Mouse (Mus musculus): ENCODE measurements around the gene Gm21860. TPM values are rescaled to one million over a fixed set of nuclear protein-coding genes. Genes with fewer than 3 reads are reported as not detected.
A peak's percentile ranks its signal among the peaks of the same experiment; 100 is the strongest.
"Not testable (repeated sequence)": the region's sequence is repeated elsewhere in the genome, so short reads cannot be mapped to it uniquely, and the experiment has no call there.

Gm21860 gene
- total and polyA plus RNA-seq, 3 experiments: not detected

GRCm38 (mm10) chrY:90723336-90723987 is 31.2 kb downstream of the Gm21860 start:
- H3K4me1 ChIP-seq (ENCODE audit: insufficient read depth, low read depth, low read length); ATAC-seq (ENCODE audit: extremely low read depth, insufficient number of reproducible peaks, low FRiP score, poor library complexity, severe bottlenecking); H3K9me3 ChIP-seq (replicated peaks); H3K36me3 ChIP-seq (replicated peaks); H3K27me3 ChIP-seq (ENCODE audit: insufficient read depth, low read length); H3K4me3 ChIP-seq (ENCODE audit: low read depth, low read length); DNase-seq (ENCODE audit: low spot score): not testable (repeated sequence)

GRCm38 (mm10) chrY:90720505-90720904 is 34.1 kb downstream of the Gm21860 start:
- H3K9me3 ChIP-seq (replicated peaks); ATAC-seq (ENCODE audit: extremely low read depth, insufficient number of reproducible peaks, low FRiP score, poor library complexity, severe bottlenecking); H3K27me3 ChIP-seq (ENCODE audit: insufficient read depth, low read length); H3K4me1 ChIP-seq (ENCODE audit: insufficient read depth, low read depth, low read length); H3K36me3 ChIP-seq (replicated peaks); DNase-seq (ENCODE audit: low spot score); H3K4me3 ChIP-seq (ENCODE audit: low read depth, low read length): not testable (repeated sequence)

- H3K36me3 ChIP-seq (replicated peaks); H3K27me3 ChIP-seq (ENCODE audit: insufficient read depth, low read length); DNase-seq (ENCODE audit: low spot score); H3K9me3 ChIP-seq (replicated peaks); H3K4me1 ChIP-seq (ENCODE audit: insufficient read depth, low read depth, low read length); ATAC-seq (ENCODE audit: extremely low read depth, insufficient number of reproducible peaks, low FRiP score, poor library complexity, severe bottlenecking); H3K4me3 ChIP-seq (ENCODE audit: low read depth, low read length): not testable (repeated sequence)
Observed at GRCm38 (mm10) chrY:90719403-90720232, 35.0 kb downstream of the Gm21860 start.

GRCm38 (mm10) chrY:90718583-90719402 is 35.8 kb downstream of the Gm21860 start:
- ATAC-seq (ENCODE audit: extremely low read depth, insufficient number of reproducible peaks, low FRiP score, poor library complexity, severe bottlenecking) (peak; percentile 57), DNase-seq (ENCODE audit: low spot score) (peak; percentile 0)
- H3K27me3 ChIP-seq (ENCODE audit: insufficient read depth, low read length); H3K4me3 ChIP-seq (ENCODE audit: low read depth, low read length); H3K36me3 ChIP-seq (replicated peaks); H3K4me1 ChIP-seq (ENCODE audit: insufficient read depth, low read depth, low read length); H3K9me3 ChIP-seq (replicated peaks): not testable (repeated sequence)

GRCm38 (mm10) chrY:90718021-90718420 is 36.6 kb downstream of the Gm21860 start:
- not testable (repeated sequence) for H3K36me3 ChIP-seq (replicated peaks); H3K9me3 ChIP-seq (replicated peaks); H3K27me3 ChIP-seq (ENCODE audit: insufficient read depth, low read length); ATAC-seq (ENCODE audit: extremely low read depth, insufficient number of reproducible peaks, low FRiP score, poor library complexity, severe bottlenecking); H3K4me1 ChIP-seq (ENCODE audit: insufficient read depth, low read depth, low read length); H3K4me3 ChIP-seq (ENCODE audit: low read depth, low read length)
- peak; percentile 2 for DNase-seq (ENCODE audit: low spot score)

- not testable (repeated sequence) for H3K27me3 ChIP-seq (ENCODE audit: insufficient read depth, low read length); H3K4me3 ChIP-seq (ENCODE audit: low read depth, low read length); H3K4me1 ChIP-seq (ENCODE audit: insufficient read depth, low read depth, low read length); H3K9me3 ChIP-seq (replicated peaks); ATAC-seq (ENCODE audit: extremely low read depth, insufficient number of reproducible peaks, low FRiP score, poor library complexity, severe bottlenecking); H3K36me3 ChIP-seq (replicated peaks); DNase-seq (ENCODE audit: low spot score)
Observed at GRCm38 (mm10) chrY:90717496-90717895, 37.1 kb downstream of the Gm21860 start.

Other genes with a start within 250 kb of the Gm21860 start
- gene Gm47283, start 29.9 kb upstream of the Gm21860 start, total RNA-seq (2014; fragmentation: Nextera tagmentation): not detected in 2 replicates
- gene Gm47283, start 29.9 kb upstream of the Gm21860 start, total RNA-seq (2017): not detected in 2 replicates
- not detected in 2 replicates for gene Gm47283, start 29.9 kb upstream of the Gm21860 start, polyA plus RNA-seq (2012)
- gene Gm21748, start 84.4 kb upstream of the Gm21860 start, total RNA-seq (2014; fragmentation: Nextera tagmentation): not detected in 2 replicates
- not detected in 2 replicates for gene Gm21748, start 84.4 kb upstream of the Gm21860 start, total RNA-seq (2017)
- gene Gm21748, start 84.4 kb upstream of the Gm21860 start, polyA plus RNA-seq (2012): not detected in 2 replicates

Measured in G1E (cell line).